Mouse (Mus musculus) kidney, postnatal 0 days (tissue): ENCODE data around the gene Nol4l. TPM values are rescaled to one million over a fixed set of nuclear protein-coding genes. Genes with fewer than 3 reads are reported as not detected.

ENCODE experiments used
- ATAC-seq: fragments of 200-750 bp; cut with Nextera tagmentation; replicated peaks from 2 replicates; pipeline ENCODE4 v1.8.0; 2017; ENCODE audit warnings: low read depth, moderate number of reproducible peaks, moderate TSS enrichment, moderate library complexity; ENCODE audit not compliant: low FRiP score
- DNase-seq: peaks from one replicate; pipeline ENCODE4 v3.0.0-alpha.2; 2016; ENCODE audit warnings: low spot score
- H3K27ac ChIP-seq: fragments of 300-500 bp; sonication (generic); 2 replicates; pipeline ENCODE4 v1.5.1; 2014; ENCODE audit warnings: mild to moderate bottlenecking
- H3K27me3 ChIP-seq: fragments of 300-500 bp; sonication (generic); 2 replicates; pipeline ENCODE4 v1.6.1; 2014; ENCODE audit warnings: low read length, mixed read lengths; ENCODE audit not compliant: insufficient read depth
- H3K36me3 ChIP-seq: fragments of 300-500 bp; sonication (generic); 2 replicates; pipeline ENCODE4 v1.6.1; 2014; ENCODE audit warnings: low read length, mixed read lengths; ENCODE audit not compliant: insufficient read depth
- H3K4me1 ChIP-seq: fragments of 300-500 bp; sonication (generic); replicated peaks from 2 replicates; pipeline ENCODE4 v1.6.1; 2014; ENCODE audit warnings: antibody characterized with exemption, low read length, mixed read lengths; ENCODE audit not compliant: insufficient read depth
- H3K4me2 ChIP-seq: fragments of 300-500 bp; sonication (generic); 2 replicates; pipeline ENCODE4 v1.6.1; 2014; ENCODE audit warnings: mild to moderate bottlenecking, low read length, moderate library complexity, mixed read lengths
- H3K4me3 ChIP-seq: fragments of 300-500 bp; sonication (generic); replicated peaks from 2 replicates; pipeline ENCODE4 v1.5.1; 2014; ENCODE audit warnings: low read depth, low read length
- H3K9ac ChIP-seq: fragments of 300-500 bp; sonication (generic); 2 replicates; pipeline ENCODE4 v1.6.1; 2014; ENCODE audit warnings: low read depth, low read length
- H3K9me3 ChIP-seq: fragments of 300-500 bp; sonication (generic); replicated peaks from 2 replicates; pipeline ENCODE4 v1.6.1; 2016; ENCODE audit warnings: low read length, inconsistent platforms, mixed read lengths
- CTCF ChIP-seq: IDR thresholded peaks from 2 replicates; pipeline ENCODE4 v1.5.1; 2016; ENCODE audit warnings: antibody characterized with exemption, low read depth, mild to moderate bottlenecking, moderate library complexity
- WGBS: fragments of 180-500 bp; shearing (Covaris S2); extraction: QIAGEN DNeasy Blood & Tissue Kit; methylation state at CpG from one replicate; pipeline ENCODE4 v1.1.7; 2014; 5-methylcytosine and 5-hydroxymethylcytosine counted together
- polyA plus RNA-seq: library from polyadenylated mRNA; unstranded; fragments of >200 nt; fragmentation: Nextera tagmentation; extraction: Ambion mirVana; gene quantifications from 2 replicates; pipeline ENCODE4 v1.2.1, GENCODE M21; 2015

Nol4l gene
- polyA plus RNA-seq, 1 experiment from 2014 or later: 9.6 TPM

GRCm38 (mm10) chr2:153483118-153483983 is 46.4 kb downstream of the Nol4l start:
- ATAC-seq (0 out of 2 replicates have a peak, but pooled peaks have one; percentile 18), DNase-seq (peak; percentile 49)
- Histone ChIP-seq H3K9me3 (no peaks in the 10 kb centered on the region), H3K4me3 (no peak overlapping the region), H3K36me3 (no peaks in the 10 kb centered on the region), H3K27me3 (no peaks in the 10 kb centered on the region), H3K4me1 (peaks cover 8% of the 10 kb centered on the region; the same call in 1 of the 2 replicates), H3K9ac (0 out of 2 replicates have a peak overlapping the region, but pooled peaks have one; percentile 19), H3K27ac (no peak overlapping the region), H3K4me2 (peak overlapping the region; percentile 15; the same call in 1 of the 2 replicates)
- TF ChIP-seq CTCF: 0 out of 2 replicates have a peak, but pooled peaks have one; percentile 6
- 12% methylated on average over 20 of the region's 20 CpGs for WGBS

DNA sequence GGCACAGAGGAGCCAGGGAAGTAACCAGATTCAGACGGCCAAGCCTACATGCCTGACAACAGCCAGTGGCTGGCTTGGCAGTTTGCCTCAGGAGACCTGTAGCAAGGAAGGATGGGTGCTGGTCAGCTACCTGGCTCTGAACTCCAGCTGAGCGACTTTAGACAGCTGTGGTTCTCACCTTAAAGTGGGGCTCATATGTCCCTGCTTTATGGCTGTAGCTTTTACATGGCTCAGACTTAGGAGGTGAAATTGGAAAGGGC is 48.0 kb downstream of the Nol4l start:
- no peak overlapping the region for H3K9ac ChIP-seq
- TF ChIP-seq CTCF: no peak
- no peak overlapping the region for H3K4me3 ChIP-seq
- WGBS: 79% methylated on average over 2 of the region's 2 CpGs
- no peaks in the 10 kb centered on the region for H3K27me3 ChIP-seq
- no peak overlapping the region for H3K27ac ChIP-seq
- DNase-seq (no peak), ATAC-seq (no peak)
- no peaks in the 10 kb centered on the region for H3K36me3 ChIP-seq
- H3K4me2 ChIP-seq: no peak overlapping the region
- H3K4me1 ChIP-seq: peaks cover 8% of the 10 kb centered on the region; the same call in 1 of the 2 replicates
- H3K9me3 ChIP-seq: no peaks in the 10 kb centered on the region

DNA sequence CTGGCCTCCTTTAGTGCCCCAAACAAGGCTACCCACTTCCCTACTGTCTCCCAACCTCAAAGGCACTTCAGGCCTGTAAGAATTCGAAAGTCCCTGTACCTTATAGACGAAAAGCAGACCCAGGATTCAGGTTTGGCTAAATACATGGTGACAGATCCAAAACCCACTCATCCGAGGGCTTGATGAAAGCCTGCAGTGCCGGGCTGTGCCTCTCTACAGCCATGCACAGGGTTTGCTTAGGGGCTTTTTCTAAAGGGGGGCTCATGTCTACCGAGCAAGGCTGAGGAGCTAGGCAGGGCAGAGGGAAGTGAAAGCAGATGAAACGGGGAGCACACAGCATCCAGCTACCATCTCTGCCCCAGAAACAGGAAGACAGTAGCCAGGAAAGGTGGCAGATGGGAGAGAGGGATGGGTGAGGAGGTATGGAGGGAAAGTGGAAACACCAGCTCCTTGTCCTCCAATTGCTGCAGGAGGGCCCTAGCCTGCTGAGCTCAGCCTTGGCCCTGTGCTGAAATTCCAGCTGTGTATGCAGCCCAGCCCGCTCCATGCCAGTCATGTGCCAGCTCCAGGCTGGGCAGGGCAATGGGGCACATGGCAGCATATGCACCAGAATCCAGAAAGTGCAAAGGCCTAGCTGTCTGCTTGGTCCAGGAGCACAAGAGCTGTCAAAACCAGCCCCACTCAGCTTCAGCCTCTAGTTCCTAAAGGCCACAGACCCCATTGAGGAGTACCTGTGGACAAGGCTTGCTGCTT is 48.5 kb downstream of the Nol4l start:
- H3K4me2 ChIP-seq: no peak overlapping the region
- ATAC-seq (no peak), DNase-seq (no peak)
- H3K27ac ChIP-seq: no peak overlapping the region
- peaks cover 8% of the 10 kb centered on the region; the same call in 1 of the 2 replicates for H3K4me1 ChIP-seq
- WGBS: 82% methylated on average over 7 of the region's 7 CpGs
- no peak overlapping the region for H3K4me3 ChIP-seq
- no peak for TF ChIP-seq CTCF
- H3K27me3 ChIP-seq: no peaks in the 10 kb centered on the region
- no peaks in the 10 kb centered on the region for H3K36me3 ChIP-seq
- no peak overlapping the region for H3K9ac ChIP-seq
- no peaks in the 10 kb centered on the region for H3K9me3 ChIP-seq

DNA sequence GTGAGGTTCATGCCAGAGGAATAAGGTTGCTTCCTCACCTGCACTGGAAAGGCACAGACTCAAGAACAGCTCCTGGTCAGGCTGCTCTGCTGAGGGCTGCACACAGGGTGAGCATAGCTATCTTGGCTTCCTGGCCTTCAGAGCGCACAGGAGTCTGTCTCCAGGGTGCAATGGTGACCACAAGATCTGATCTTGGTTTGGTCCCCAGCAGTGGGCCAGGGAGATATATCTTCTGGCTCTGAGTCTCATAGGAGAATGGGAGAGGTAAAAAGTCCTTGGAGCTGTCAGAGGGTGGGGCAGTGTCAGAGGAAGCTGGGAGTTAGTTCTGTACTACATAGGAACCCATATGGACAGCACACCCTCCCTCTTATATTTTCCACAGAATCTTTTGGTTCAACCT is 50.3 kb downstream of the Nol4l start:
- no peak for TF ChIP-seq CTCF
- Histone ChIP-seq H3K9me3 (no peaks in the 10 kb centered on the region), H3K27me3 (no peaks in the 10 kb centered on the region), H3K4me3 (no peak overlapping the region), H3K4me2 (no peak overlapping the region), H3K9ac (no peak overlapping the region), H3K4me1 (peaks cover 8% of the 10 kb centered on the region; the same call in 1 of the 2 replicates), H3K36me3 (no peaks in the 10 kb centered on the region), H3K27ac (no peak overlapping the region)
- ATAC-seq: no peak
- DNase-seq: no peak
- WGBS: 73% methylated on average over 1 of the region's 1 CpGs

- ATAC-seq: peak; percentile 73
- Histone ChIP-seq H3K36me3 (no peaks in the 10 kb centered on the region), H3K4me1 (peaks cover 4% of the 10 kb centered on the region; the same call in 1 of the 2 replicates), H3K4me3 (no peak overlapping the region), H3K9ac (no peak overlapping the region), H3K27ac (no peak overlapping the region), H3K4me2 (no peak overlapping the region), H3K27me3 (no peaks in the 10 kb centered on the region), H3K9me3 (no peaks in the 10 kb centered on the region)
- peak; percentile 97 for TF ChIP-seq CTCF
- 4% methylated on average over 4 of the region's 4 CpGs for WGBS
- peak; percentile 92 for DNase-seq
Measured at GRCm38 (mm10) chr2:153478583-153478982, 51.2 kb downstream of the Nol4l start.
